8 mouse cellular contexts compared by ENCODE assay signal in the genomic region with DNA sequence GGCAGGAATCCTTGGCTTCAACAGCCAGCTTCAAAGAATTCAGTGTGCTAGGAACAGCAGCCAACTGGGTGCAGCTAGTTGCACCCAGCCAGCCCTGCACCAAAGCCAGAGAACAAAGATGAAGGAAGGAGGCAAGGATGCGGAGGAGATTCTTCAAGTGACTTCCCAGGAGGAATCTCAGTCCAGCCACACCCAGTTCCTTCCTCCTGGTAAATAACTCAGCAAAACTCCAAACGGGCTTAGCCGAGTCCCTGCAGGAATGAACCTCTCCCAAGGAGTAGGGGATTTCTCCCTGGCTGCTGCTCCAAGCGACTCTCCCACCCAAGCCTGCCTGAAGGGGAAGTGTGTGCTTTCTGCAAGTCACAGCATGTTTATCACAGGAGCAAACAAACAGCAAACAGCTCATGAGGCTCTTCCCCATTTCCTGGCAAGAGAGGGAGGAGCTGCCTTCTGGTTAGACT.
DNase-seq lines count a peak whose midpoint lies in the region.

No protein-coding gene starts in this region.

- peak; percentile 8 for DNase-seq in embryo, embryonic 11 days
- no peak for DNase-seq in embryo, embryonic 9.5 days (ENCODE audit: extremely low spot score)
- peak; percentile 4 for DNase-seq in retina, postnatal 1 day
- no peak for DNase-seq in retina, embryonic 14.5 days (ENCODE audit: low spot score)
- DNase-seq in kidney, postnatal 14 days, result peak; percentile 34
- DNase-seq in testis, postnatal 14 days (ENCODE audit: low spot score), result peak; percentile 35
- DNase-seq in right cerebral cortex, postnatal 36 days (ENCODE audit: low spot score in 2 of 2), result no peak
- DNase-seq in layer of hippocampus, adult 11-12 months (ENCODE audit: low spot score), result no peak

Comparison
In these comparisons a context has a peak if more than half of its experiments do, and no peak if none do; other contexts are left out.
1. DNase-seq: peak in embryo, embryonic 11 days (single experiment), retina, postnatal 1 day (single experiment), kidney, postnatal 14 days (single experiment) and testis, postnatal 14 days (single experiment); none in embryo, embryonic 9.5 days (single experiment), retina, embryonic 14.5 days (single experiment), right cerebral cortex, postnatal 36 days (0 of 2) and layer of hippocampus, adult 11-12 months (single experiment).